Mouse (Mus musculus) thymus, adult 2 months (tissue): ENCODE data around the gene Cxcl10. TPM values are rescaled to one million over a fixed set of nuclear protein-coding genes. Genes with fewer than 3 reads are reported as not detected.

Experiments used
- DNase-seq: peaks from one replicate; pipeline ENCODE4 v3.0.0; 2021
- H3K27ac ChIP-seq: fragments of 200-500 bp; 2 replicates; pipeline ENCODE4 v1.5.1; 2012; ENCODE audit warnings: low read length, control low read depth; ENCODE audit not compliant: control insufficient read depth, insufficient read depth
- H3K27me3 ChIP-seq: fragments of 200-500 bp; 2 replicates; pipeline ENCODE4 v1.6.1; 2012; ENCODE audit warnings: mild to moderate bottlenecking, low read length, moderate library complexity, mixed read lengths; ENCODE audit not compliant: control insufficient read depth, insufficient read depth
- H3K36me3 ChIP-seq: fragments of 200-500 bp; 2 replicates; pipeline ENCODE4 v1.6.1; 2012; ENCODE audit warnings: mild to moderate bottlenecking, low read length, moderate library complexity; ENCODE audit not compliant: control insufficient read depth, insufficient read depth
- H3K4me1 ChIP-seq: fragments of 200-500 bp; replicated peaks from 2 replicates; pipeline ENCODE4 v1.6.1; 2012; ENCODE audit warnings: low read length; ENCODE audit not compliant: control insufficient read depth, insufficient read depth
- H3K4me3 ChIP-seq: fragments of 200-500 bp; 2 replicates; pipeline ENCODE4 v1.5.1; 2012; ENCODE audit warnings: mild to moderate bottlenecking, low read length, control low read depth, moderate library complexity; ENCODE audit not compliant: control insufficient read depth, insufficient read depth
- CTCF ChIP-seq: fragments of 200-500 bp; IDR thresholded peaks from 2 replicates; pipeline ENCODE4 v1.5.1; 2012; ENCODE audit warnings: mild to moderate bottlenecking, control low read depth, low read length, moderate library complexity, borderline replicate concordance; ENCODE audit not compliant: control insufficient read depth, poor library complexity, insufficient read depth; ENCODE audit errors: extremely low read depth
- POLR2A ChIP-seq: fragments of 200-500 bp; IDR thresholded peaks from 2 replicates; pipeline ENCODE4 v1.6.1; 2012; ENCODE audit warnings: mild to moderate bottlenecking, low read length, control low read depth, moderate library complexity; ENCODE audit not compliant: control insufficient read depth, poor library complexity, insufficient read depth; ENCODE audit errors: extremely low read depth
- WGBS: fragments of 180-500 bp; shearing (Covaris S2); methylation state at CpG from one replicate; pipeline ENCODE4 v1.1.7; 2018; 5-methylcytosine and 5-hydroxymethylcytosine counted together
- polyA plus RNA-seq: library from polyadenylated mRNA; depleted of rRNA; stranded (reverse); fragments of >200 nt; gene quantifications from 2 replicates; pipeline ENCODE4 v1.2.3, GENCODE M21; 2012

The Cxcl10 gene
- polyA plus RNA-seq, 1 experiment: 93.6 TPM

DNA sequence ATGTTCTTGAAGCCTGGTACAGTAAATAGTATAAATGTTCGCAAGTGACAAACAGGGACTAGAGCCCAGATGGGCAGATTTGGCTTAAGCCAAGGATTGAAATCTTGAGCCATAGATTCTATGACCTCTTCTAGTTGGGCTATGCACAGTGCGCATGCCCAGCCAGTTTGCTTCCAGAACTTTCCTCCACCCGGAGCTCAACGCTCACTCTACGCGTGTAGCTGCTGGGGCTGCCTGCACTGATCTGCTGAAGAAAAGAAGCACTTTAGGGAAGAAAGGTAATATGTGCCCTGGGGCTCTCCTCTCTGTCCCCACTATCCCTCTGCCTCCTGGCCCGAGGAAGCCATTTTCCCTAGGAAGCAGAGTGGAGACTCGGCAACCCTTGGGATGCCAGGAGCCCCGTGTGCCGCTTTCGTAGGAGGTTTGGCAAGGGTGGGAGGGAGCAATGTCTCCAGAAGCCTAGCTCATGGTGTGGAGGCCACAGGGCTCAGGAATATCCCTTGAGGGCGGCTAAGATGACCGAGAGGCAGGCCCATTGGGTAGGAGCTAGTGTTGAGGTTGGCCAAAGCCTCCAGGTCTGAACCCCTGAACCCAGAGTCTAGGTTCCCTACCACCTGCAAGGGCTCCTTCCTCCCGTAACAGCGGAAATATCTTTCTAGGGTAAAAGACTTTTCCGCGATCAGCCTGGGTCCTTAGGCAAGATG lies 16.9 kb downstream of the Cxcl10 start, which contains the start of gene Art3:
Art3 (plus strand) TSS at position 193 of the 704 bp plus-strand sequence.
- H3K4me1 ChIP-seq: no peaks in the 10 kb centered on the region
- no peak within 1 kb of the TSS for H3K27ac ChIP-seq
- WGBS: 91% methylated on average over 17 of the region's 17 CpGs
- H3K27me3 ChIP-seq: no peaks in the 10 kb centered on the region
- no peak for DNase-seq
- H3K36me3 ChIP-seq: no peaks in the 10 kb centered on the region
- H3K4me3 ChIP-seq: no peak within 1 kb of the TSS
- TF ChIP-seq CTCF (no peak), POLR2A (no peak)

DNA sequence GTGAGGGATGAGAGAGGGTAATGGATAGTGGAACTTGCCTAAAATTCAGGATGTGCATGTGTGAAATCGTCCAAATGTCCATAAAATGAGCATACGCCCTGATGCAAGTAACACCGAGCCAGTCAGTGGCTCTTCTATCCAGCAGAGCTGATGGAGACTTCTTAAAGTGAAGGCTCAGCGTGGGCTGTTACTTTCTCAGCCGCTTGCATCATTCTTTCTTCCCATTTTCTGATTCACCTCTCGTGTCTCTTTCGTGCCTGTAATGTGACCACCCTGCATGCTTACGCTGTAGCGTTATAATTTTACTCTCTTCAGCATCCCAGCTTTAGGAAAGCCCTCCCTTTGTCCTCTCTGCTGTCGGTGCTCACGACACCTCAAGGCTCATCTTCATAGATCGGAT lies 17.6 kb downstream of the Cxcl10 start:
- no peaks in the 10 kb centered on the region for H3K4me1 ChIP-seq
- no peaks in the 10 kb centered on the region for H3K27me3 ChIP-seq
- no peak overlapping the region for H3K4me3 ChIP-seq
- WGBS: 93% methylated on average over 12 of the region's 12 CpGs
- DNase-seq: no peak
- no peak for TF ChIP-seq CTCF
- TF ChIP-seq POLR2A: no peak
- no peak overlapping the region for H3K27ac ChIP-seq
- H3K36me3 ChIP-seq: no peaks in the 10 kb centered on the region

DNA sequence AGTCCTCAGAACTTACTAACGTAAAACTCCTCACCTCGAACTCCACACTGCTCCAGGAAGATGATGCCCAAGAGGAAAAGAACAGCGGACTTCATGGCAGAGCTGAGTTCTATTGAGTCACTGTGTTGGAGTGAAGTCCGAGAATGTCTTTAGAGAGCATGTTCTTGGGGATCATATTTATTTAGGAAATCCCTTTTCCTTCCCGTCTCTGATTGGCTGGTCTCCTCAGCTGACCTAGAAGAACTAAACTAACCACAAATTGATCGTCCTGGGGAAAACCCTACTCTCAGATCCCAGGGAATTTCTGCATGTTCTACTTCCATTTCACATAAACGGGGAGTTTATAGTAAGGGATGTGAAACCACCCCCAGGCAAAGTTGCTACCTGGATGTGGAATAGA lies 20.8 kb downstream of the Cxcl10 start, which contains the start of gene Cxcl9:
Cxcl9 (minus strand) TSS at position 151 of the 400 bp plus-strand sequence.
- no peaks in the 10 kb centered on the region for H3K36me3 ChIP-seq
- no peaks in the 10 kb centered on the region for H3K27me3 ChIP-seq
- H3K4me1 ChIP-seq: no peaks in the 10 kb centered on the region
- H3K4me3 ChIP-seq: no peak within 1 kb of the TSS
- H3K27ac ChIP-seq: no peak within 1 kb of the TSS
- TF ChIP-seq POLR2A (no peak), CTCF (no peak)
- DNase-seq: no peak
- WGBS: 77% methylated on average over 7 of the region's 7 CpGs

DNA sequence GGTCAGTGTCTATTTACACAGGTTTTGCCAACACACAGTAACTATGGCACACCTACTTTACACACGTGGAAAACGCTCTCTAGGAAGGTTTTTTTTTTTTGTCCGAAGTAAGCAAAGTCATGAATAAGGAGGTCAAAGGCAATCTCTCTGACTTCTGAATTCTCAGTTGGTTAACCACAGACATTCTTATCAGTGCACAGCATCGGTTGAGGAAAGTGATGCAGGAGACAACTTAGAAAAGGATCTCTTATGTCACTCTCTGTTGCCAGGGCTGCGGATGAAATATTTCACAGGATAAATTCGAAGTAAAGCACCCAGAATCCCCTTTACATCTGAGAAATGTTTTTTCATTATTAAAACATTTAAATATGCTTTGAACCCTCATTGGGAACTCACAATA lies 21.3 kb downstream of the Cxcl10 start:
- TF ChIP-seq POLR2A (no peak), CTCF (no peak)
- Histone ChIP-seq H3K27me3 (no peaks in the 10 kb centered on the region), H3K27ac (no peak overlapping the region), H3K36me3 (no peaks in the 10 kb centered on the region), H3K4me1 (no peaks in the 10 kb centered on the region), H3K4me3 (no peak overlapping the region)
- WGBS: 6% methylated on average over 6 of the region's 6 CpGs
- DNase-seq: no peak

DNA sequence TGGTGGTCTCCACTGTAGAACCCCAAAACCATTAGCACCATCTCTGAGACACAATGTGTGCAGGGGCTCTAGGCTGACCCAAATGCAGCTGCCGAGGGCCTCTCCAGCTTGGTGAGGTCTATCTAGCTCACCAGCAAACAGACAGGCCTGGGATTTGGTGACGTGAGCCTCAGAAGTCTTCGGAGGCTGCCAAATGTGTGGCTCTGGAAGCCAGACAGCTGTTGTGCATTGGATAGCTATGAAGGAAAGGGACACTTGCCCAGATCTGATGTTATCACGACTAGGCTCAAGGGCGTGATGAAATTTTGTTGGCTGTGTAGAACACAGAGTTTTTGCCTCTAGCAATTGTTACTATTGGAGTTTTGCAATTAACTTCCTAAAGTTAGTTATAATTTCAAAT lies 25.4 kb downstream of the Cxcl10 start:
- Histone ChIP-seq H3K27me3 (no peaks in the 10 kb centered on the region), H3K27ac (no peak overlapping the region), H3K36me3 (no peaks in the 10 kb centered on the region), H3K4me3 (no peak overlapping the region), H3K4me1 (no peaks in the 10 kb centered on the region)
- no peak for TF ChIP-seq CTCF
- no peak for TF ChIP-seq POLR2A
- 90% methylated on average over 5 of the region's 5 CpGs for WGBS
- no peak for DNase-seq

DNA sequence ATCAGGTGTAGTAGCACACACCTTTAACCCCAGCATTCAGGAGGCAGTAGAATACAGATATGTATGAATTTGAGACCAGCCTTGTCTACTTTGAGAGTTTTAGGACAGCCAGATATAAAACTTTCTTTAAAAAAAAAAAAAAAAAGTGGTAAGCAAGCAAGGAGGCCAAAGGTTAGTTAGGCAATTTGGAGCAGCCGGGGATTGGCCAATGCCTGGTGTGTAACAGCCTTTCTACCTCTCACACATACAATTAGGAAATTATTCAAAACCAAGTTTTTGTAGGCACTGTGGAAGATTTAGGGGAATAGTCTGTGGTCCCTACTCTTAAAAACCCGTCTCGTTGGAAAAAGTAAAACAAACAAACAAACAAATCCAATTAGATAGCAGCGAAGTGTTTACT lies 26.1 kb downstream of the Cxcl10 start:
- 100% methylated on average over 4 of the region's 4 CpGs for WGBS
- no peak for DNase-seq
- no peak overlapping the region for H3K4me3 ChIP-seq
- H3K36me3 ChIP-seq: no peaks in the 10 kb centered on the region
- TF ChIP-seq CTCF (no peak), POLR2A (no peak)
- no peaks in the 10 kb centered on the region for H3K27me3 ChIP-seq
- H3K4me1 ChIP-seq: no peaks in the 10 kb centered on the region
- H3K27ac ChIP-seq: no peak overlapping the region
